Mouse (Mus musculus) olfactory bulb, adult 2 months (tissue): ENCODE results near the gene Vps25.

Experiments used
- CTCF ChIP-seq: fragments of 200-500 bp; IDR thresholded peaks from 2 replicates; pipeline ENCODE4 v1.5.1; 2012; ENCODE audit warnings: low read depth, mild to moderate bottlenecking, low read length, moderate library complexity; ENCODE audit not compliant: insufficient read depth
- POLR2A ChIP-seq: fragments of 200-500 bp; IDR thresholded peaks from 2 replicates; pipeline ENCODE4 v1.6.1; 2012; ENCODE audit warnings: mild to moderate bottlenecking, low read depth, low read length, moderate library complexity; ENCODE audit not compliant: insufficient read depth

- TF ChIP-seq CTCF (no peak), POLR2A (no peak)
Measured at GRCm38 (mm10) chr11:101262272-101262967, 8.9 kb downstream of the Vps25 start.
